Mouse (Mus musculus): Measurements from ENCODE around the gene Pola2. TPM values are rescaled to one million over a fixed set of nuclear protein-coding genes. Genes with fewer than 3 reads are reported as not detected.

Gene Pola2
- total and polyA plus RNA-seq, 3 experiments, result 77.3 to 126 (median 99.4) TPM

- peaks cover 0 to 6% of the 10 kb centered on the region in 2 experiments; a peak in 2 of 4 replicates for H3K4me1 ChIP-seq (ENCODE audit: control insufficient read depth in 1 of 2, insufficient read depth in 2 of 2, low read length in 2 of 2)
- peaks cover 6% of the 10 kb centered on the region in 2 experiments for H3K36me3 ChIP-seq (ENCODE audit: control insufficient read depth in 1 of 2, insufficient read depth in 2 of 2, low read length in 2 of 2)
- no peak overlapping the region for H3K4me3 ChIP-seq (ENCODE audit: control insufficient read depth in 1 of 2, insufficient read depth in 1 of 2, low read depth in 2 of 2, low read length in 2 of 2)
- TF ChIP-seq MEF2A (IDR thresholded peaks at IDR 0.05; ENCODE audit: extremely low read depth, insufficient replicate concordance, low read depth, low read length, poor library complexity, severe bottlenecking) (no peak), KAT2A (conservative IDR thresholded peaks at IDR 0.05; ENCODE audit: low read depth, low read length) (no peak), UBTF (IDR thresholded peaks at IDR 0.05; ENCODE audit: borderline replicate concordance, insufficient read depth, low read depth, low read length) (no peak), EP300 (IDR thresholded peaks at IDR 0.05; ENCODE audit: low read depth in 1 of 2, low read length in 2 of 2) (no peak), MAFK (IDR thresholded peaks at IDR 0.05; ENCODE audit: borderline replicate concordance, low read depth, low read length) (no peak), NRF1 (IDR thresholded peaks at IDR 0.05; ENCODE audit: insufficient read depth, low read depth, low read length, poor library complexity, severe bottlenecking) (no peak), MYC (IDR thresholded peaks at IDR 0.05; ENCODE audit: low read depth, low read length) (no peak), MYB (IDR thresholded peaks at IDR 0.05; ENCODE audit: low read depth, low read length) (no peak), NELFE (IDR thresholded peaks at IDR 0.05; ENCODE audit: low read depth, low read length) (no peak), POLR2AphosphoS2 (IDR thresholded peaks at IDR 0.05; ENCODE audit: low read length) (no peak), USF2 (IDR thresholded peaks at IDR 0.05; ENCODE audit: borderline replicate concordance in 1 of 2, insufficient read depth in 1 of 2, low read depth in 1 of 2, low read length in 2 of 2) (no peak), E2F4 (IDR thresholded peaks at IDR 0.05; ENCODE audit: borderline replicate concordance, low read depth, low read length) (no peak), SMC3 (IDR thresholded peaks at IDR 0.05; ENCODE audit: low read depth, low read length) (no peak), RAD21 (IDR thresholded peaks at IDR 0.05; ENCODE audit: low read depth, low read length) (no peak), SIN3A (IDR thresholded peaks at IDR 0.05; ENCODE audit: low read length) (no peak), ZNF384 (IDR thresholded peaks at IDR 0.05; ENCODE audit: low read depth, low read length) (no peak), MAX (IDR thresholded peaks at IDR 0.05; ENCODE audit: low read length) (no peak), ZC3H11A (IDR thresholded peaks at IDR 0.05; ENCODE audit: low read depth, low read length) (no peak), GATA1 (IDR thresholded peaks at IDR 0.05; ENCODE audit: low read depth, low read length) (no peak)
- H3K27ac ChIP-seq (ENCODE audit: control insufficient read depth, low read depth, low read length), result no peak overlapping the region
- no peak for DNase-seq (ENCODE audit: low read depth, low spot score)
- H3K79me2 ChIP-seq (ENCODE audit: control insufficient read depth, insufficient read depth, low read length, poor library complexity), result no peaks in the 10 kb centered on the region; the same call in 1 of the 2 replicates
- no peaks in the 10 kb centered on the region for H3K27me3 ChIP-seq (ENCODE audit: control insufficient read depth in 1 of 2, insufficient read depth in 2 of 2, low read length in 2 of 2)
- no peak overlapping the region for H3K9ac ChIP-seq (ENCODE audit: control insufficient read depth, low read depth, low read length, poor library complexity, severe bottlenecking)
- no peaks in the 10 kb centered on the region for H3K9me3 ChIP-seq (replicated peaks; ENCODE audit: insufficient read depth, low read length)
These were observed 71.7 kb downstream of the Pola2 start for GRCm38 (mm10) chr19:5892262-5892661.
